Mouse (Mus musculus): ENCODE data around the gene Ralgapb. TPM values are rescaled to one million over a fixed set of nuclear protein-coding genes. Genes with fewer than 3 reads are reported as not detected.
A peak's percentile ranks its signal among the peaks of the same experiment; 100 is the strongest.

Gene Ralgapb
- polyA plus RNA-seq, 1 experiment from 2014 or later = 14.8 TPM

DNA sequence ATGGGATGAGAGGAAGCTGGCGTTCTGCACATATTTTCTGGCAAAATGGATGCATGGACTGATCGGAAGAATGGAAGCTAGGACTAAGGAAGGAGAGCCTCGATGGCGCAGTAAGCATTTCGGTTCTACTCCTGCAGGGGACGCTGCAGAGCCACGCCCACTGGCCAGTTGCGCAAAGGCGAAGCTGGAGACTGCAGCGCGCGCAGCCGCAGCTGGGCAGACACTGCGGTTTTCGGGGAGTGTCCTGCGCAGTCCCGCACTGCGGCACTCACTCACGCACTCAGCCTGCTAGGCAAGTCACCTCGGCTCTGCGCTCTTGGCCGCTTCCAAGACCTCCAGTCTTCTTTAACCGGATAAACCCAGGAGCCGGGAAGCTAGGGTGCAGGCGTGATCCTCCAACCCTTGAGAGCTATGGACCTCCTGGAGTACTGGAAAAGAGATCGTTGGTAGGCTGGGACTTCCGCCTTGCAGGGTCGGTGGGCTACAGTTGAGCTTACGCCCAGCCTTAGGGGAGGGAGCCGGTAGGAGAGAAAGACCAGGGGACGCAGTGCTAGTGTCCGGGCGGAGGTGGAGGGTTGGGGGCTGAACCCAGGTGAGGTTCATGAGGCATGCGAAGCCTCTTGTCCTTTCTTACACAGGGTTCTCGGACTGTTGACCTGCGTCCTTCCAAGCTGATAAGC is 34.1 kb upstream of the Ralgapb start, which contains the start of gene Snhg11:
Snhg11 (plus strand) TSS at position 196 of the 680 bp plus-strand sequence.
- Histone ChIP-seq H3K9me3 (ENCODE audit: low read length) (no peaks in the 10 kb centered on the region), H3K4me3 (ENCODE audit: low read depth, low read length) (peak within 1 kb of the TSS; percentile 16; the same call in 1 of the 2 replicates), H3K9ac (replicated peaks; ENCODE audit: low read depth) (no peak within 1 kb of the TSS), H3K36me3 (ENCODE audit: insufficient read depth, low read length) (no peaks in the 10 kb centered on the region), H3K27ac (ENCODE audit: low read length) (no peak within 1 kb of the TSS), H3K4me1 (ENCODE audit: insufficient read depth, low read depth, low read length) (peaks cover 4% of the 10 kb centered on the region; the same call in 1 of the 2 replicates), H3K27me3 (replicated peaks; ENCODE audit: insufficient read depth, low read length) (peaks cover 6% of the 10 kb centered on the region; the same call in 1 of the 2 replicates), H3K4me2 (replicated peaks; ENCODE audit: low read depth, low read length) (peak within 1 kb of the TSS; percentile 48)
- TF ChIP-seq EP300 (IDR thresholded peaks at IDR 0.05) (no peak), CTCF (IDR thresholded peaks at IDR 0.05) (peak; percentile 70)
- DNase-seq (ENCODE audit: low spot score) = peak; percentile 68
- ATAC-seq = peak; percentile 18; the same call in 1 of the 2 replicates
- WGBS = under 1% methylated on average over 36 of the region's 36 CpGs

GRCm38 (mm10) chr2:158376123-158376687 is 33.4 kb upstream of the Ralgapb start:
- 0 out of 2 replicates have a peak overlapping the region, but pooled peaks have one; percentile 48 for H3K4me2 ChIP-seq (replicated peaks; ENCODE audit: low read depth, low read length)
- no peak for DNase-seq (ENCODE audit: low spot score)
- H3K27ac ChIP-seq (ENCODE audit: low read length) = no peak overlapping the region
- no peak for TF ChIP-seq EP300 (IDR thresholded peaks at IDR 0.05)
- no peak for TF ChIP-seq CTCF (IDR thresholded peaks at IDR 0.05)
- H3K27me3 ChIP-seq (replicated peaks; ENCODE audit: insufficient read depth, low read length) = peaks cover 6% of the 10 kb centered on the region; the same call in 1 of the 2 replicates
- no peaks in the 10 kb centered on the region for H3K9me3 ChIP-seq (ENCODE audit: low read length)
- peaks cover 4% of the 10 kb centered on the region; the same call in 1 of the 2 replicates for H3K4me1 ChIP-seq (ENCODE audit: insufficient read depth, low read depth, low read length)
- no peak overlapping the region for H3K9ac ChIP-seq (replicated peaks; ENCODE audit: low read depth)
- WGBS = 21% methylated on average over 12 of the region's 12 CpGs
- H3K36me3 ChIP-seq (ENCODE audit: insufficient read depth, low read length) = no peaks in the 10 kb centered on the region
- no peak for ATAC-seq
- H3K4me3 ChIP-seq (ENCODE audit: low read depth, low read length) = no peak overlapping the region

GRCm38 (mm10) chr2:158376798-158377197 is 32.9 kb upstream of the Ralgapb start:
- WGBS = 58% methylated on average over 7 of the region's 7 CpGs

GRCm38 (mm10) chr2:158377811-158378210 is 31.8 kb upstream of the Ralgapb start:
- H3K27me3 ChIP-seq (replicated peaks; ENCODE audit: insufficient read depth, low read length) = peaks cover 6% of the 10 kb centered on the region; the same call in 1 of the 2 replicates
- H3K36me3 ChIP-seq (ENCODE audit: insufficient read depth, low read length) = no peaks in the 10 kb centered on the region
- WGBS = 92% methylated on average over 1 of the region's 1 CpGs
- ATAC-seq = no peak
- no peak overlapping the region for H3K4me3 ChIP-seq (ENCODE audit: low read depth, low read length)
- no peak for DNase-seq (ENCODE audit: low spot score)
- no peak overlapping the region for H3K4me2 ChIP-seq (replicated peaks; ENCODE audit: low read depth, low read length)
- TF ChIP-seq EP300 (IDR thresholded peaks at IDR 0.05) = no peak
- no peak for TF ChIP-seq CTCF (IDR thresholded peaks at IDR 0.05)
- H3K4me1 ChIP-seq (ENCODE audit: insufficient read depth, low read depth, low read length) = peaks cover 4% of the 10 kb centered on the region; the same call in 1 of the 2 replicates
- no peak overlapping the region for H3K9ac ChIP-seq (replicated peaks; ENCODE audit: low read depth)
- no peak overlapping the region for H3K27ac ChIP-seq (ENCODE audit: low read length)
- H3K9me3 ChIP-seq (ENCODE audit: low read length) = no peaks in the 10 kb centered on the region

More at GRCm38 (mm10) chr2:158376798-158377197, 32.9 kb upstream of the Ralgapb start:
- H3K36me3 ChIP-seq (ENCODE audit: insufficient read depth, low read length) = no peaks in the 10 kb centered on the region
- no peaks in the 10 kb centered on the region for H3K9me3 ChIP-seq (ENCODE audit: low read length)
- no peak overlapping the region for H3K27ac ChIP-seq (ENCODE audit: low read length)
- TF ChIP-seq CTCF (IDR thresholded peaks at IDR 0.05) (no peak), EP300 (IDR thresholded peaks at IDR 0.05) (no peak)
- no peak for ATAC-seq
- H3K4me3 ChIP-seq (ENCODE audit: low read depth, low read length) = no peak overlapping the region
- peaks cover 4% of the 10 kb centered on the region; the same call in 1 of the 2 replicates for H3K4me1 ChIP-seq (ENCODE audit: insufficient read depth, low read depth, low read length)
- peaks cover 6% of the 10 kb centered on the region; the same call in 1 of the 2 replicates for H3K27me3 ChIP-seq (replicated peaks; ENCODE audit: insufficient read depth, low read length)
- no peak overlapping the region for H3K9ac ChIP-seq (replicated peaks; ENCODE audit: low read depth)
- H3K4me2 ChIP-seq (replicated peaks; ENCODE audit: low read depth, low read length) = no peak overlapping the region
- DNase-seq (ENCODE audit: low spot score) = no peak

DNA sequence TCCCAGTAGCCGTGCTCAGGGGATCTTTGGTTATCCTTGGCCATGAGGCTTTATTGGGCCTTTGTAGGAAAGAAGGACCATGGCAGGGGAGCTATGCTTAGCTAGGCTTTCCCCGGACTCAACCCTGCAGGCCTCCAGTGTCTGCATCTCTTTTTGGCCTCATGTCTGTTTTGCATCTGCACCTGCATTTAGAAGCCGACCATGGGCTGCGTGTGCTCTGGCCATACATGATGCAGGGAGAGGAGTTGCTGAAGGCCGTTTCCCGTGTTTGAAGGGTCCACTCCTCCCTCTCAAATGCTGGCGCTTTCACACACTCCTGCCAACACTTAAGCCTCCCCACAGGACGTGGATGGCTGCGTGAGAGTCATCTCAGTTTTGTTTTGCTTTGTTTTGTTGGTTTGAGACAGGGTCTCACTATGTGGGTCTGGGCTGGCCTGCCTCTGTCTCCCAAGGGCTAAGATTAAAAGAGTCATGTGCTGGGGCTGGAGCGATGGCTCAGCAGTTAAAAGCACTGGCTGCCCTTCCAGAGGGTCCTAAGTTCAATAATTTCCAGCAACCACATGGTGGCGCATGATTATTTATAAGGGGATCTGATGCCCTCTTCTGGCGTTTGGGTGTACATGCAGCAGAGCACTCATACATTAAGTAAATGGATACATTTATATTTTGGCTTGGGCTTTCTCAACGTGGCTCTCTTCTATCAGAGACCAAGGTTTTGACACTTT is 30.1 kb upstream of the Ralgapb start:
- DNase-seq (ENCODE audit: low spot score) (peak; percentile 92), ATAC-seq (peak; percentile 60)
- WGBS = 35% methylated on average over 13 of the region's 13 CpGs
- peaks cover 6% of the 10 kb centered on the region; the same call in 1 of the 2 replicates for H3K27me3 ChIP-seq (replicated peaks; ENCODE audit: insufficient read depth, low read length)
- H3K9me3 ChIP-seq (ENCODE audit: low read length) = no peaks in the 10 kb centered on the region
- H3K4me2 ChIP-seq (replicated peaks; ENCODE audit: low read depth, low read length) = no peak overlapping the region
- no peak overlapping the region for H3K9ac ChIP-seq (replicated peaks; ENCODE audit: low read depth)
- no peaks in the 10 kb centered on the region for H3K36me3 ChIP-seq (ENCODE audit: insufficient read depth, low read length)
- no peak overlapping the region for H3K27ac ChIP-seq (ENCODE audit: low read length)
- no peaks in the 10 kb centered on the region for H3K4me1 ChIP-seq (ENCODE audit: insufficient read depth, low read depth, low read length)
- TF ChIP-seq CTCF (IDR thresholded peaks at IDR 0.05) (peak; percentile 99), EP300 (IDR thresholded peaks at IDR 0.05) (no peak)
- H3K4me3 ChIP-seq (ENCODE audit: low read depth, low read length) = no peak overlapping the region

DNA sequence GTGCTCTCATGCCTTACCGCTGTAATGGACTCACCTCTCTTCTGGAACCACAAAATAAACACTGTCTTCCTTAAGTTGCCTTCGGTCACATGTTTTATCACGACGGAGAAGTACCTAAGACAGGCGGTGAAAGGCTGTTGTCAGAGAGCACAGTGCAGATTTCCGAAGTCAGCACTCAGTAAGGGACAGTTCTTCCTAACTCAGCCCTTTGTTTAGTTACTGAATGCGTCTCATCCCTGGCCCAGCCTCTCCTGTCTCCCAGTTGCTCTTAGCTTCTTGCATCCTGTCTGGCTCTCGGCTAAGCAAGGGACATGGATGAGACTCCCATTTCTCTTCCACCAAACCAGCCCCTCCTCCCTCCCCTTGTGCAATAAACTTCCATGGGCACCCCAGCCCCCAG is 23.6 kb upstream of the Ralgapb start:
- TF ChIP-seq EP300 (IDR thresholded peaks at IDR 0.05) = no peak
- no peak for TF ChIP-seq CTCF (IDR thresholded peaks at IDR 0.05)
- Histone ChIP-seq H3K4me1 (ENCODE audit: insufficient read depth, low read depth, low read length) (no peaks in the 10 kb centered on the region), H3K36me3 (ENCODE audit: insufficient read depth, low read length) (no peaks in the 10 kb centered on the region), H3K27ac (ENCODE audit: low read length) (no peak overlapping the region), H3K27me3 (replicated peaks; ENCODE audit: insufficient read depth, low read length) (no peaks in the 10 kb centered on the region), H3K4me2 (replicated peaks; ENCODE audit: low read depth, low read length) (no peak overlapping the region), H3K9me3 (ENCODE audit: low read length) (no peaks in the 10 kb centered on the region), H3K9ac (replicated peaks; ENCODE audit: low read depth) (no peak overlapping the region), H3K4me3 (ENCODE audit: low read depth, low read length) (no peak overlapping the region)
- ATAC-seq (0 out of 2 replicates have a peak, but pooled peaks have one; percentile 9), DNase-seq (ENCODE audit: low spot score) (peak; percentile 30)
- WGBS = 15% methylated on average over 8 of the region's 8 CpGs
